Mouse (Mus musculus): ENCODE results near the gene 4930415O20Rik. TPM values are rescaled to one million over a fixed set of nuclear protein-coding genes. Genes with fewer than 3 reads are reported as not detected.

4930415O20Rik gene
- polyA plus RNA-seq, 1 experiment from 2014 or later = not detected

- no peaks in the 10 kb centered on the region for H3K9me3 ChIP-seq
- H3K9ac ChIP-seq = no peak overlapping the region
- H3K4me1 ChIP-seq = peaks cover 49% of the 10 kb centered on the region
- H3K27me3 ChIP-seq = peaks cover 23% of the 10 kb centered on the region
- peak overlapping the region; percentile 90 for H3K4me2 ChIP-seq
- no peak overlapping the region for H3K27ac ChIP-seq
- peaks cover 16% of the 10 kb centered on the region for H3K36me3 ChIP-seq
- WGBS = 39% methylated on average over 5 of the region's 5 CpGs
- no peak for ATAC-seq (ENCODE audit: insufficient number of reproducible peaks, low FRiP score, low TSS enrichment, low read depth)
- H3K4me3 ChIP-seq = 0 out of 2 replicates have a peak overlapping the region, but pooled peaks have one; percentile 78
Observed at GRCm38 (mm10) chr15:98636517-98636916, 65.7 kb downstream of the 4930415O20Rik start.

GRCm38 (mm10) chr15:98637155-98637554 is 66.4 kb downstream of the 4930415O20Rik start:
- Histone ChIP-seq H3K4me3 (no peak overlapping the region), H3K4me1 (peaks cover 45% of the 10 kb centered on the region), H3K9ac (no peak overlapping the region), H3K4me2 (no peak overlapping the region), H3K27me3 (peaks cover 23% of the 10 kb centered on the region), H3K36me3 (peaks cover 21% of the 10 kb centered on the region), H3K9me3 (no peaks in the 10 kb centered on the region), H3K27ac (no peak overlapping the region)
- no peak for ATAC-seq (ENCODE audit: insufficient number of reproducible peaks, low FRiP score, low TSS enrichment, low read depth)
- WGBS = 52% methylated on average over 3 of the region's 3 CpGs

Other genes with a start within 250 kb of the 4930415O20Rik start
- not detected in 2 replicates for gene Olfr284, start 230.0 kb upstream of the 4930415O20Rik start, polyA plus RNA-seq (2015; fragmentation: Nextera tagmentation; extraction: Ambion mirVana)
- gene Olfr283, start 190.1 kb upstream of the 4930415O20Rik start, polyA plus RNA-seq (2015; fragmentation: Nextera tagmentation; extraction: Ambion mirVana) = not detected in 2 replicates
- not detected in 2 replicates for gene Olfr282, start 139.8 kb upstream of the 4930415O20Rik start, polyA plus RNA-seq (2015; fragmentation: Nextera tagmentation; extraction: Ambion mirVana)
- gene Olfr281, start 118.4 kb upstream of the 4930415O20Rik start, polyA plus RNA-seq (2015; fragmentation: Nextera tagmentation; extraction: Ambion mirVana) = not detected in 2 replicates
- gene OR5BS1P, start 101.1 kb upstream of the 4930415O20Rik start, polyA plus RNA-seq (2015; fragmentation: Nextera tagmentation; extraction: Ambion mirVana) = not detected in 2 replicates
- 0.20 TPM in 1 of 2 replicates, not detected in the other for gene Lalba, start 88.3 kb upstream of the 4930415O20Rik start, polyA plus RNA-seq (2015; fragmentation: Nextera tagmentation; extraction: Ambion mirVana)
- gene Olfr279, start 78.6 kb upstream of the 4930415O20Rik start, polyA plus RNA-seq (2015; fragmentation: Nextera tagmentation; extraction: Ambion mirVana) = not detected in 2 replicates
- gene Kansl2, start 36.7 kb upstream of the 4930415O20Rik start, polyA plus RNA-seq (2015; fragmentation: Nextera tagmentation; extraction: Ambion mirVana) = 90.5 and 101 TPM in 2 replicates
- gene Ccnt1, start 81 bp upstream of the 4930415O20Rik start, polyA plus RNA-seq (2015; fragmentation: Nextera tagmentation; extraction: Ambion mirVana) = 50.8 and 55.2 TPM in 2 replicates
- gene Adcy6, start 39.1 kb downstream of the 4930415O20Rik start, polyA plus RNA-seq (2015; fragmentation: Nextera tagmentation; extraction: Ambion mirVana) = 15.1 and 15.8 TPM in 2 replicates
- gene Cacnb3, start 59.8 kb downstream of the 4930415O20Rik start, polyA plus RNA-seq (2015; fragmentation: Nextera tagmentation; extraction: Ambion mirVana) = 41.4 and 46.6 TPM in 2 replicates
- 18.5 and 24.7 TPM in 2 replicates for gene Ddx23, start 91.9 kb downstream of the 4930415O20Rik start, polyA plus RNA-seq (2015; fragmentation: Nextera tagmentation; extraction: Ambion mirVana)
- gene Rnd1, start 106.5 kb downstream of the 4930415O20Rik start, polyA plus RNA-seq (2015; fragmentation: Nextera tagmentation; extraction: Ambion mirVana) = 0.71 and 0.95 TPM in 2 replicates
- 0.65 and 0.74 TPM in 2 replicates for gene Ccdc65, start 137.2 kb downstream of the 4930415O20Rik start, polyA plus RNA-seq (2015; fragmentation: Nextera tagmentation; extraction: Ambion mirVana)
- 90.0 and 101 TPM in 2 replicates for gene Fkbp11, start 157.2 kb downstream of the 4930415O20Rik start, polyA plus RNA-seq (2015; fragmentation: Nextera tagmentation; extraction: Ambion mirVana)
- 41.7 and 49.3 TPM in 2 replicates for gene Arf3, start 192.2 kb downstream of the 4930415O20Rik start, polyA plus RNA-seq (2015; fragmentation: Nextera tagmentation; extraction: Ambion mirVana)
- gene Wnt10b, start 207.1 kb downstream of the 4930415O20Rik start, polyA plus RNA-seq (2015; fragmentation: Nextera tagmentation; extraction: Ambion mirVana) = 6.0 and 7.0 TPM in 2 replicates
- 0.06 and 0.14 TPM in 2 replicates for gene Wnt1, start 218.9 kb downstream of the 4930415O20Rik start, polyA plus RNA-seq (2015; fragmentation: Nextera tagmentation; extraction: Ambion mirVana)
- gene Ddn, start 238.5 kb downstream of the 4930415O20Rik start, polyA plus RNA-seq (2015; fragmentation: Nextera tagmentation; extraction: Ambion mirVana) = 0.15 TPM in 1 of 2 replicates, not detected in the other